ENCODE assay signal across 18 mouse cellular contexts in genomic region chr17:90384856-90385255, GRCm38 (mm10).
"Had no signal": no experiment of that assay in that cellular context is flagged by ENCODE, and none has a peak within 500 bp of the region (broad histone marks: within the 10 kb centered on the region; RNA-seq: fewer than 3 reads in every experiment).

No protein-coding gene starts in this region.

- H3K9me3 ChIP-seq: lung, embryonic 15.5 days; megakaryocyte, embryonic 14.5 days; midbrain, embryonic 13.5 days; midbrain, embryonic 15.5 days; neural tube, embryonic 12.5 days had no signal

- H3K27ac ChIP-seq: lung, embryonic 15.5 days; macrophage; midbrain, embryonic 13.5 days; midbrain, embryonic 15.5 days; neural tube, embryonic 12.5 days had no signal

- H3K27me3 ChIP-seq: lung, embryonic 15.5 days; megakaryocyte, embryonic 14.5 days; midbrain, embryonic 13.5 days; midbrain, embryonic 15.5 days; neural tube, embryonic 12.5 days had no signal

- H3K4me1 ChIP-seq: lung, embryonic 15.5 days; megakaryocyte, embryonic 14.5 days; midbrain, embryonic 13.5 days; midbrain, embryonic 15.5 days; neural tube, embryonic 12.5 days had no signal

- H3K9ac ChIP-seq: liver, postnatal 0 days; lung, embryonic 15.5 days; midbrain, embryonic 13.5 days; midbrain, embryonic 15.5 days; neural tube, embryonic 12.5 days had no signal

- H3K36me3 ChIP-seq: lung, embryonic 15.5 days; midbrain, embryonic 13.5 days; midbrain, embryonic 15.5 days; neural tube, embryonic 12.5 days had no signal

- ATAC-seq: liver, postnatal 0 days; lung, postnatal 0 days; midbrain, embryonic 13.5 days; midbrain, embryonic 15.5 days had no signal

- H3K4me2 ChIP-seq: lung, embryonic 15.5 days; midbrain, embryonic 11.5 days; midbrain, embryonic 13.5 days; midbrain, embryonic 15.5 days; neural tube, embryonic 12.5 days had no signal

- H3K4me3 ChIP-seq: lung, embryonic 15.5 days; megakaryocyte, embryonic 14.5 days; midbrain, embryonic 13.5 days; midbrain, embryonic 15.5 days; neural tube, embryonic 12.5 days had no signal

- DNase-seq: liver, postnatal 0 days; lung, adult 2 months; lung, postnatal 14 days; lung, postnatal 36 days; retina, postnatal 1 day; right cerebral cortex, postnatal 14 days; spleen, adult 18-20 months; thymus, adult 2 months; thymus, postnatal 25 days; thymus, postnatal 4 days had no signal
